Comparison of ENCODE assay signal across 26 mouse cellular contexts in genomic region chr2:10221862-10222261, GRCm38 (mm10).
A peak's percentile ranks its signal among the peaks of the same experiment; 100 is the strongest.
DNase-seq lines count a peak whose midpoint lies in the region; ATAC-seq lines count a peak whose summit lies in the region.
"Had no signal": no experiment of that assay in that cellular context is flagged by ENCODE, and none has a peak within 500 bp of the region (broad histone marks: within the 10 kb centered on the region; RNA-seq: fewer than 3 reads in every experiment).

No protein-coding gene starts in this region.

- no peaks in the 10 kb centered on the region for H3K36me3 ChIP-seq in intestine, embryonic 16.5 days (ENCODE audit: control insufficient read depth, insufficient read depth, low read length)
- H3K36me3 ChIP-seq: embryonic facial prominence, embryonic 10.5 days; embryonic facial prominence, embryonic 13.5 days; hindbrain, embryonic 10.5 days had no signal

- no peak overlapping the region for H3K27ac ChIP-seq in intestine, embryonic 16.5 days (ENCODE audit: low read length)
- H3K27ac ChIP-seq: embryonic facial prominence, embryonic 10.5 days; embryonic facial prominence, embryonic 13.5 days; gastrocnemius, adult 2 months; hindbrain, embryonic 10.5 days; hindbrain, embryonic 14.5 days; hindbrain, postnatal 0 days had no signal

- ATAC-seq in intestine, embryonic 16.5 days, result peak; percentile 56; the same call in 1 of the 2 replicates
- ATAC-seq: forebrain, embryonic 14.5 days; forebrain, postnatal 0 days; inflammation-experienced regulatory T-cells, adult 6 months had no signal

- no peaks in the 10 kb centered on the region for H3K9me3 ChIP-seq in intestine, embryonic 16.5 days (ENCODE audit: control insufficient read depth, low read length)
- H3K9me3 ChIP-seq: embryonic facial prominence, embryonic 10.5 days; embryonic facial prominence, embryonic 13.5 days; hindbrain, embryonic 10.5 days had no signal

- H3K9ac ChIP-seq in intestine, embryonic 16.5 days (ENCODE audit: low read depth, low read length), result no peak overlapping the region
- H3K9ac ChIP-seq: embryonic facial prominence, embryonic 13.5 days; forebrain, postnatal 0 days; hindbrain, embryonic 14.5 days had no signal

- no peaks in the 10 kb centered on the region for H3K27me3 ChIP-seq in intestine, embryonic 16.5 days (replicated peaks; ENCODE audit: control insufficient read depth, insufficient read depth, low read length)
- H3K27me3 ChIP-seq: embryonic facial prominence, embryonic 13.5 days had no signal

- H3K4me1 ChIP-seq in intestine, embryonic 16.5 days (ENCODE audit: control insufficient read depth, insufficient read depth, low read length), result peaks cover 2% of the 10 kb centered on the region; the same call in 1 of the 2 replicates
- H3K4me1 ChIP-seq: embryonic facial prominence, embryonic 13.5 days had no signal

- no peak overlapping the region for H3K4me2 ChIP-seq in intestine, embryonic 16.5 days (ENCODE audit: low read depth, low read length)
- H3K4me2 ChIP-seq: embryonic facial prominence, embryonic 13.5 days; heart, embryonic 11.5 days; hindbrain, embryonic 14.5 days had no signal

- peak; percentile 62 for DNase-seq in Muller cell, postnatal 12 days (ENCODE audit: inconsistent ontology term)
- DNase-seq in adipocyte (ENCODE audit: low spot score), result peak; percentile 32
- no peak for DNase-seq in retina, postnatal 1 day
- no peak for DNase-seq in right cerebral cortex, adult 18-20 months
- no peak for DNase-seq in urinary bladder, adult 2 months (ENCODE audit: low spot score)
- DNase-seq: adrenal gland, adult 8-10 months; adrenal gland, postnatal 25 days; cerebellum, adult 11-12 months; cerebellum, adult 8-10 months; cerebellum, postnatal 10 days; cerebellum, postnatal 36 days; embryo, embryonic 11 days; forebrain, postnatal 0 days; gastrocnemius, adult 2 months; gastrocnemius, postnatal 14 days; heart, adult 11 months; heart, postnatal 36 days had no signal

- H3K4me3 ChIP-seq in intestine, embryonic 16.5 days (ENCODE audit: low read length), result no peak overlapping the region
- H3K4me3 ChIP-seq: embryonic facial prominence, embryonic 10.5 days; embryonic facial prominence, embryonic 13.5 days; gastrocnemius, adult 2 months; hindbrain, embryonic 10.5 days had no signal

- 61% methylated on average over 4 of the region's 4 CpGs for WGBS in intestine, embryonic 16.5 days

Comparison
In these comparisons a context has a peak if more than half of its experiments do, and no peak if none do; other contexts are left out.
1. DNase-seq: peak in Muller cell, postnatal 12 days (single experiment) and adipocyte (single experiment); none in retina, postnatal 1 day (single experiment), right cerebral cortex, adult 18-20 months (single experiment) and urinary bladder, adult 2 months (single experiment).